Mouse (Mus musculus): ENCODE results near the gene Sowahc. TPM values are rescaled to one million over a fixed set of nuclear protein-coding genes. Genes with fewer than 3 reads are reported as not detected.

Sowahc gene
- polyA plus RNA-seq, 1 experiment from 2014 or later: 11.9 TPM

GRCm38 (mm10) chr10:59262021-59262420 is 40.3 kb downstream of the Sowahc start:
- Histone ChIP-seq H3K27ac (ENCODE audit: low read depth, low read length) (no peak overlapping the region), H3K4me2 (replicated peaks; ENCODE audit: low read depth, low read length) (no peak overlapping the region), H3K9me3 (ENCODE audit: control insufficient read depth, low read length) (no peaks in the 10 kb centered on the region), H3K36me3 (ENCODE audit: control insufficient read depth, insufficient read depth, low read length) (no peaks in the 10 kb centered on the region), H3K9ac (ENCODE audit: low read depth, low read length) (no peak overlapping the region), H3K4me3 (ENCODE audit: low read depth, low read length) (no peak overlapping the region), H3K4me1 (replicated peaks; ENCODE audit: control insufficient read depth, insufficient read depth, low read length) (no peaks in the 10 kb centered on the region), H3K27me3 (ENCODE audit: control insufficient read depth, insufficient read depth, low read length) (no peaks in the 10 kb centered on the region)
- DNase-seq (ENCODE audit: low spot score) (no peak), ATAC-seq (ENCODE audit: low FRiP score) (no peak)
- 91% methylated on average over 1 of the region's 1 CpGs for WGBS

GRCm38 (mm10) chr10:59262979-59263378 is 41.2 kb downstream of the Sowahc start:
- no peak overlapping the region for H3K27ac ChIP-seq (ENCODE audit: low read depth, low read length)
- H3K4me2 ChIP-seq (replicated peaks; ENCODE audit: low read depth, low read length): no peak overlapping the region
- ATAC-seq (ENCODE audit: low FRiP score) (no peak), DNase-seq (ENCODE audit: low spot score) (no peak)
- H3K36me3 ChIP-seq (ENCODE audit: control insufficient read depth, insufficient read depth, low read length): no peaks in the 10 kb centered on the region
- no peaks in the 10 kb centered on the region for H3K4me1 ChIP-seq (replicated peaks; ENCODE audit: control insufficient read depth, insufficient read depth, low read length)
- H3K27me3 ChIP-seq (ENCODE audit: control insufficient read depth, insufficient read depth, low read length): no peaks in the 10 kb centered on the region
- H3K4me3 ChIP-seq (ENCODE audit: low read depth, low read length): no peak overlapping the region
- H3K9ac ChIP-seq (ENCODE audit: low read depth, low read length): no peak overlapping the region
- no peaks in the 10 kb centered on the region for H3K9me3 ChIP-seq (ENCODE audit: control insufficient read depth, low read length)
- 73% methylated on average over 7 of the region's 7 CpGs for WGBS

GRCm38 (mm10) chr10:59265067-59265466 is 43.3 kb downstream of the Sowahc start:
- no peak for ATAC-seq (ENCODE audit: low FRiP score)
- Histone ChIP-seq H3K27ac (ENCODE audit: low read depth, low read length) (no peak overlapping the region), H3K9me3 (ENCODE audit: control insufficient read depth, low read length) (no peaks in the 10 kb centered on the region), H3K27me3 (ENCODE audit: control insufficient read depth, insufficient read depth, low read length) (no peaks in the 10 kb centered on the region), H3K4me1 (replicated peaks; ENCODE audit: control insufficient read depth, insufficient read depth, low read length) (no peaks in the 10 kb centered on the region), H3K4me2 (replicated peaks; ENCODE audit: low read depth, low read length) (no peak overlapping the region), H3K36me3 (ENCODE audit: control insufficient read depth, insufficient read depth, low read length) (no peaks in the 10 kb centered on the region), H3K9ac (ENCODE audit: low read depth, low read length) (no peak overlapping the region), H3K4me3 (ENCODE audit: low read depth, low read length) (no peak overlapping the region)
- DNase-seq (ENCODE audit: low spot score): no peak
- WGBS: 83% methylated on average over 7 of the region's 7 CpGs

- DNase-seq (ENCODE audit: low spot score) (no peak), ATAC-seq (ENCODE audit: low FRiP score) (no peak)
- no peak overlapping the region for H3K4me3 ChIP-seq (ENCODE audit: low read depth, low read length)
- H3K9me3 ChIP-seq (ENCODE audit: control insufficient read depth, low read length): no peaks in the 10 kb centered on the region
- no peaks in the 10 kb centered on the region for H3K27me3 ChIP-seq (ENCODE audit: control insufficient read depth, insufficient read depth, low read length)
- no peaks in the 10 kb centered on the region for H3K36me3 ChIP-seq (ENCODE audit: control insufficient read depth, insufficient read depth, low read length)
- H3K4me2 ChIP-seq (replicated peaks; ENCODE audit: low read depth, low read length): no peak overlapping the region
- H3K9ac ChIP-seq (ENCODE audit: low read depth, low read length): no peak overlapping the region
- no peak overlapping the region for H3K27ac ChIP-seq (ENCODE audit: low read depth, low read length)
- WGBS: 72% methylated on average over 4 of the region's 4 CpGs
- H3K4me1 ChIP-seq (replicated peaks; ENCODE audit: control insufficient read depth, insufficient read depth, low read length): no peaks in the 10 kb centered on the region
Observed at GRCm38 (mm10) chr10:59265674-59266073, 43.9 kb downstream of the Sowahc start.

- Histone ChIP-seq H3K9me3 (ENCODE audit: control insufficient read depth, low read length) (no peaks in the 10 kb centered on the region), H3K27me3 (ENCODE audit: control insufficient read depth, insufficient read depth, low read length) (no peaks in the 10 kb centered on the region), H3K36me3 (ENCODE audit: control insufficient read depth, insufficient read depth, low read length) (no peaks in the 10 kb centered on the region), H3K4me2 (replicated peaks; ENCODE audit: low read depth, low read length) (no peak overlapping the region), H3K4me1 (replicated peaks; ENCODE audit: control insufficient read depth, insufficient read depth, low read length) (no peaks in the 10 kb centered on the region), H3K27ac (ENCODE audit: low read depth, low read length) (no peak overlapping the region), H3K4me3 (ENCODE audit: low read depth, low read length) (no peak overlapping the region), H3K9ac (ENCODE audit: low read depth, low read length) (no peak overlapping the region)
- WGBS: 86% methylated on average over 1 of the region's 1 CpGs
- ATAC-seq (ENCODE audit: low FRiP score) (no peak), DNase-seq (ENCODE audit: low spot score) (no peak)
Observed at GRCm38 (mm10) chr10:59266097-59266496, 44.3 kb downstream of the Sowahc start.

GRCm38 (mm10) chr10:59267275-59267674 is 45.5 kb downstream of the Sowahc start:
- no peak for ATAC-seq (ENCODE audit: low FRiP score)
- 93% methylated on average over 2 of the region's 2 CpGs for WGBS

GRCm38 (mm10) chr10:59268109-59268508 is 46.4 kb downstream of the Sowahc start:
- H3K4me3 ChIP-seq (ENCODE audit: low read depth, low read length): no peak overlapping the region
- no peak for DNase-seq (ENCODE audit: low spot score)
- WGBS: 59% methylated on average over 4 of the region's 4 CpGs
- no peak overlapping the region for H3K27ac ChIP-seq (ENCODE audit: low read depth, low read length)
- no peak overlapping the region for H3K9ac ChIP-seq (ENCODE audit: low read depth, low read length)
- H3K4me2 ChIP-seq (replicated peaks; ENCODE audit: low read depth, low read length): no peak overlapping the region
- no peaks in the 10 kb centered on the region for H3K4me1 ChIP-seq (replicated peaks; ENCODE audit: control insufficient read depth, insufficient read depth, low read length)
- H3K9me3 ChIP-seq (ENCODE audit: control insufficient read depth, low read length): no peaks in the 10 kb centered on the region
- no peaks in the 10 kb centered on the region for H3K27me3 ChIP-seq (ENCODE audit: control insufficient read depth, insufficient read depth, low read length)
- H3K36me3 ChIP-seq (ENCODE audit: control insufficient read depth, insufficient read depth, low read length): no peaks in the 10 kb centered on the region
- no peak for ATAC-seq (ENCODE audit: low FRiP score)

More at GRCm38 (mm10) chr10:59267275-59267674, 45.5 kb downstream of the Sowahc start:
- Histone ChIP-seq H3K9me3 (ENCODE audit: control insufficient read depth, low read length) (no peaks in the 10 kb centered on the region), H3K27ac (ENCODE audit: low read depth, low read length) (no peak overlapping the region), H3K4me2 (replicated peaks; ENCODE audit: low read depth, low read length) (no peak overlapping the region), H3K27me3 (ENCODE audit: control insufficient read depth, insufficient read depth, low read length) (no peaks in the 10 kb centered on the region), H3K4me3 (ENCODE audit: low read depth, low read length) (no peak overlapping the region), H3K9ac (ENCODE audit: low read depth, low read length) (no peak overlapping the region), H3K36me3 (ENCODE audit: control insufficient read depth, insufficient read depth, low read length) (no peaks in the 10 kb centered on the region), H3K4me1 (replicated peaks; ENCODE audit: control insufficient read depth, insufficient read depth, low read length) (no peaks in the 10 kb centered on the region)
- DNase-seq (ENCODE audit: low spot score): no peak

GRCm38 (mm10) chr10:59268754-59269153 is 47.0 kb downstream of the Sowahc start:
- 29% methylated on average over 3 of the region's 3 CpGs for WGBS
- H3K4me3 ChIP-seq (ENCODE audit: low read depth, low read length): no peak overlapping the region
- no peaks in the 10 kb centered on the region for H3K36me3 ChIP-seq (ENCODE audit: control insufficient read depth, insufficient read depth, low read length)
- H3K27me3 ChIP-seq (ENCODE audit: control insufficient read depth, insufficient read depth, low read length): no peaks in the 10 kb centered on the region
- no peaks in the 10 kb centered on the region for H3K4me1 ChIP-seq (replicated peaks; ENCODE audit: control insufficient read depth, insufficient read depth, low read length)
- ATAC-seq (ENCODE audit: low FRiP score): no peak
- no peak for DNase-seq (ENCODE audit: low spot score)
- H3K27ac ChIP-seq (ENCODE audit: low read depth, low read length): no peak overlapping the region
- H3K4me2 ChIP-seq (replicated peaks; ENCODE audit: low read depth, low read length): no peak overlapping the region
- H3K9me3 ChIP-seq (ENCODE audit: control insufficient read depth, low read length): no peaks in the 10 kb centered on the region
- H3K9ac ChIP-seq (ENCODE audit: low read depth, low read length): no peak overlapping the region

- H3K9ac ChIP-seq (ENCODE audit: low read depth, low read length): no peak overlapping the region
- no peaks in the 10 kb centered on the region for H3K36me3 ChIP-seq (ENCODE audit: control insufficient read depth, insufficient read depth, low read length)
- no peaks in the 10 kb centered on the region for H3K27me3 ChIP-seq (ENCODE audit: control insufficient read depth, insufficient read depth, low read length)
- H3K4me2 ChIP-seq (replicated peaks; ENCODE audit: low read depth, low read length): no peak overlapping the region
- H3K4me1 ChIP-seq (replicated peaks; ENCODE audit: control insufficient read depth, insufficient read depth, low read length): no peaks in the 10 kb centered on the region
- H3K9me3 ChIP-seq (ENCODE audit: control insufficient read depth, low read length): no peaks in the 10 kb centered on the region
- DNase-seq (ENCODE audit: low spot score) (no peak), ATAC-seq (ENCODE audit: low FRiP score) (no peak)
- no peak overlapping the region for H3K27ac ChIP-seq (ENCODE audit: low read depth, low read length)
- WGBS: 90% methylated on average over 5 of the region's 5 CpGs
- H3K4me3 ChIP-seq (ENCODE audit: low read depth, low read length): no peak overlapping the region
Observed at GRCm38 (mm10) chr10:59275745-59276144, 54.0 kb downstream of the Sowahc start.
